Mouse (Mus musculus): Measurements from ENCODE around the gene 2310034C09Rik. TPM values are rescaled to one million over a fixed set of nuclear protein-coding genes. Genes with fewer than 3 reads are reported as not detected.
"Not testable (repeated sequence)": the region's sequence is repeated elsewhere in the genome, so short reads cannot be mapped to it uniquely, and the experiment has no call there.

2310034C09Rik gene
- not detected in 2 replicates for polyA plus RNA-seq (2015; fragmentation: Nextera tagmentation; extraction: Ambion mirVana)

GRCm38 (mm10) chr16:88758547-88758946, at the start of gene 2310034C09Rik:
Gene 2310034C09Rik (plus strand): TSS chr16:88758847.
- H3K4me3 ChIP-seq (ENCODE audit: low read length); H3K9ac ChIP-seq (ENCODE audit: low read depth, low read length); H3K9me3 ChIP-seq (ENCODE audit: control insufficient read depth, low read length); H3K36me3 ChIP-seq (ENCODE audit: control insufficient read depth, insufficient read depth, low read length); H3K4me1 ChIP-seq (ENCODE audit: control insufficient read depth, insufficient read depth, low read depth, low read length); H3K27ac ChIP-seq (ENCODE audit: low read depth, low read length); H3K4me2 ChIP-seq (ENCODE audit: low read length); ATAC-seq; H3K27me3 ChIP-seq (replicated peaks; ENCODE audit: control insufficient read depth, insufficient read depth, low read length): not testable (repeated sequence)
- WGBS = 97% methylated on average over 3 of the region's 3 CpGs

GRCm38 (mm10) chr16:88710757-88711156, 47.9 kb upstream of the 2310034C09Rik start:
- ATAC-seq = no peak
- no peaks in the 10 kb centered on the region for H3K4me1 ChIP-seq (ENCODE audit: control insufficient read depth, insufficient read depth, low read depth, low read length)

GRCm38 (mm10) chr16:88711245-88711644, 47.4 kb upstream of the 2310034C09Rik start:
- no peak overlapping the region for H3K27ac ChIP-seq (ENCODE audit: low read depth, low read length)
- ATAC-seq = no peak
- H3K9me3 ChIP-seq (ENCODE audit: control insufficient read depth, low read length) = no peaks in the 10 kb centered on the region
- no peaks in the 10 kb centered on the region for H3K4me1 ChIP-seq (ENCODE audit: control insufficient read depth, insufficient read depth, low read depth, low read length)
- H3K9ac ChIP-seq (ENCODE audit: low read depth, low read length) = no peak overlapping the region
- no peak overlapping the region for H3K4me3 ChIP-seq (ENCODE audit: low read length)
- no peak overlapping the region for H3K4me2 ChIP-seq (ENCODE audit: low read length)
- WGBS = 89% methylated on average over 6 of the region's 6 CpGs
- H3K27me3 ChIP-seq (replicated peaks; ENCODE audit: control insufficient read depth, insufficient read depth, low read length) = no peaks in the 10 kb centered on the region
- no peaks in the 10 kb centered on the region for H3K36me3 ChIP-seq (ENCODE audit: control insufficient read depth, insufficient read depth, low read length)

More at GRCm38 (mm10) chr16:88710757-88711156, 47.9 kb upstream of the 2310034C09Rik start:
- Histone ChIP-seq H3K9me3 (ENCODE audit: control insufficient read depth, low read length) (no peaks in the 10 kb centered on the region), H3K4me3 (ENCODE audit: low read length) (no peak overlapping the region), H3K4me2 (ENCODE audit: low read length) (no peak overlapping the region), H3K9ac (ENCODE audit: low read depth, low read length) (no peak overlapping the region), H3K27me3 (replicated peaks; ENCODE audit: control insufficient read depth, insufficient read depth, low read length) (no peaks in the 10 kb centered on the region), H3K36me3 (ENCODE audit: control insufficient read depth, insufficient read depth, low read length) (no peaks in the 10 kb centered on the region), H3K27ac (ENCODE audit: low read depth, low read length) (no peak overlapping the region)
- WGBS = 75% methylated on average over 4 of the region's 4 CpGs

GRCm38 (mm10) chr16:88716549-88716948, 42.1 kb upstream of the 2310034C09Rik start:
- no peak overlapping the region for H3K9ac ChIP-seq (ENCODE audit: low read depth, low read length)

GRCm38 (mm10) chr16:88720031-88720430, 38.6 kb upstream of the 2310034C09Rik start:
- no peak overlapping the region for H3K27ac ChIP-seq (ENCODE audit: low read depth, low read length)
- H3K36me3 ChIP-seq (ENCODE audit: control insufficient read depth, insufficient read depth, low read length) = no peaks in the 10 kb centered on the region
- no peak overlapping the region for H3K4me3 ChIP-seq (ENCODE audit: low read length)
- no peak overlapping the region for H3K4me2 ChIP-seq (ENCODE audit: low read length)
- H3K4me1 ChIP-seq (ENCODE audit: control insufficient read depth, insufficient read depth, low read depth, low read length) = no peaks in the 10 kb centered on the region
- H3K9ac ChIP-seq (ENCODE audit: low read depth, low read length) = no peak overlapping the region
- ATAC-seq = no peak
- WGBS = 7% methylated on average over 1 of the region's 1 CpGs
- no peaks in the 10 kb centered on the region for H3K27me3 ChIP-seq (replicated peaks; ENCODE audit: control insufficient read depth, insufficient read depth, low read length)
- peaks cover 2% of the 10 kb centered on the region; the same call in 1 of the 2 replicates for H3K9me3 ChIP-seq (ENCODE audit: control insufficient read depth, low read length)

More at GRCm38 (mm10) chr16:88716549-88716948, 42.1 kb upstream of the 2310034C09Rik start:
- no peak for ATAC-seq
- no peaks in the 10 kb centered on the region for H3K27me3 ChIP-seq (replicated peaks; ENCODE audit: control insufficient read depth, insufficient read depth, low read length)
- no peak overlapping the region for H3K27ac ChIP-seq (ENCODE audit: low read depth, low read length)
- H3K4me2 ChIP-seq (ENCODE audit: low read length) = no peak overlapping the region
- no peak overlapping the region for H3K4me3 ChIP-seq (ENCODE audit: low read length)
- peaks cover 2% of the 10 kb centered on the region; the same call in 1 of the 2 replicates for H3K9me3 ChIP-seq (ENCODE audit: control insufficient read depth, low read length)
- no peaks in the 10 kb centered on the region for H3K4me1 ChIP-seq (ENCODE audit: control insufficient read depth, insufficient read depth, low read depth, low read length)
- H3K36me3 ChIP-seq (ENCODE audit: control insufficient read depth, insufficient read depth, low read length) = no peaks in the 10 kb centered on the region

GRCm38 (mm10) chr16:88728812-88729275, 29.8 kb upstream of the 2310034C09Rik start, which contains the start of gene Krtap13-1:
Gene Krtap13-1 (plus strand): TSS chr16:88728862.
- Histone ChIP-seq H3K9me3 (ENCODE audit: control insufficient read depth, low read length) (no peaks in the 10 kb centered on the region), H3K36me3 (ENCODE audit: control insufficient read depth, insufficient read depth, low read length) (no peaks in the 10 kb centered on the region), H3K4me3 (ENCODE audit: low read length) (no peak within 1 kb of the TSS), H3K4me1 (ENCODE audit: control insufficient read depth, insufficient read depth, low read depth, low read length) (no peaks in the 10 kb centered on the region), H3K27ac (ENCODE audit: low read depth, low read length) (no peak within 1 kb of the TSS), H3K27me3 (replicated peaks; ENCODE audit: control insufficient read depth, insufficient read depth, low read length) (no peaks in the 10 kb centered on the region), H3K9ac (ENCODE audit: low read depth, low read length) (no peak within 1 kb of the TSS), H3K4me2 (ENCODE audit: low read length) (no peak within 1 kb of the TSS)
- ATAC-seq = peak; percentile 61; the same call in 1 of the 2 replicates
- WGBS = 72% methylated on average over 4 of the region's 4 CpGs

GRCm38 (mm10) chr16:88735391-88735790, 23.3 kb upstream of the 2310034C09Rik start:
- no peak overlapping the region for H3K9ac ChIP-seq (ENCODE audit: low read depth, low read length)
- WGBS = 70% methylated on average over 2 of the region's 2 CpGs
- no peak overlapping the region for H3K4me2 ChIP-seq (ENCODE audit: low read length)
- H3K4me1 ChIP-seq (ENCODE audit: control insufficient read depth, insufficient read depth, low read depth, low read length) = no peaks in the 10 kb centered on the region
- H3K9me3 ChIP-seq (ENCODE audit: control insufficient read depth, low read length) = no peaks in the 10 kb centered on the region
- no peaks in the 10 kb centered on the region for H3K36me3 ChIP-seq (ENCODE audit: control insufficient read depth, insufficient read depth, low read length)
- peak; percentile 58; the same call in 1 of the 2 replicates for ATAC-seq
- H3K4me3 ChIP-seq (ENCODE audit: low read length) = no peak overlapping the region
- no peaks in the 10 kb centered on the region for H3K27me3 ChIP-seq (replicated peaks; ENCODE audit: control insufficient read depth, insufficient read depth, low read length)
- no peak overlapping the region for H3K27ac ChIP-seq (ENCODE audit: low read depth, low read length)

GRCm38 (mm10) chr16:88744750-88745340, 13.8 kb upstream of the 2310034C09Rik start:
- H3K9me3 ChIP-seq (ENCODE audit: control insufficient read depth, low read length) = no peaks in the 10 kb centered on the region
- no peak overlapping the region for H3K4me3 ChIP-seq (ENCODE audit: low read length)
- H3K27me3 ChIP-seq (replicated peaks; ENCODE audit: control insufficient read depth, insufficient read depth, low read length) = no peaks in the 10 kb centered on the region
- no peak for ATAC-seq
- H3K27ac ChIP-seq (ENCODE audit: low read depth, low read length) = no peak overlapping the region
- 76% methylated on average over 4 of the region's 4 CpGs for WGBS
- H3K9ac ChIP-seq (ENCODE audit: low read depth, low read length) = no peak overlapping the region
- H3K4me2 ChIP-seq (ENCODE audit: low read length) = no peak overlapping the region
- no peaks in the 10 kb centered on the region for H3K4me1 ChIP-seq (ENCODE audit: control insufficient read depth, insufficient read depth, low read depth, low read length)
- H3K36me3 ChIP-seq (ENCODE audit: control insufficient read depth, insufficient read depth, low read length) = no peaks in the 10 kb centered on the region

- Histone ChIP-seq H3K4me2 (ENCODE audit: low read length) (no peak overlapping the region), H3K27me3 (replicated peaks; ENCODE audit: control insufficient read depth, insufficient read depth, low read length) (no peaks in the 10 kb centered on the region), H3K9me3 (ENCODE audit: control insufficient read depth, low read length) (no peaks in the 10 kb centered on the region), H3K9ac (ENCODE audit: low read depth, low read length) (no peak overlapping the region), H3K4me1 (ENCODE audit: control insufficient read depth, insufficient read depth, low read depth, low read length) (no peaks in the 10 kb centered on the region), H3K36me3 (ENCODE audit: control insufficient read depth, insufficient read depth, low read length) (no peaks in the 10 kb centered on the region), H3K27ac (ENCODE audit: low read depth, low read length) (no peak overlapping the region), H3K4me3 (ENCODE audit: low read length) (no peak overlapping the region)
- ATAC-seq = no peak
- 58% methylated on average over 4 of the region's 4 CpGs for WGBS
Measured at GRCm38 (mm10) chr16:88747943-88748342, 10.7 kb upstream of the 2310034C09Rik start.

Measured in hindbrain, embryonic 16.5 days (tissue).